ENCODE assay signal across 8 mouse cellular contexts in the genomic region with DNA sequence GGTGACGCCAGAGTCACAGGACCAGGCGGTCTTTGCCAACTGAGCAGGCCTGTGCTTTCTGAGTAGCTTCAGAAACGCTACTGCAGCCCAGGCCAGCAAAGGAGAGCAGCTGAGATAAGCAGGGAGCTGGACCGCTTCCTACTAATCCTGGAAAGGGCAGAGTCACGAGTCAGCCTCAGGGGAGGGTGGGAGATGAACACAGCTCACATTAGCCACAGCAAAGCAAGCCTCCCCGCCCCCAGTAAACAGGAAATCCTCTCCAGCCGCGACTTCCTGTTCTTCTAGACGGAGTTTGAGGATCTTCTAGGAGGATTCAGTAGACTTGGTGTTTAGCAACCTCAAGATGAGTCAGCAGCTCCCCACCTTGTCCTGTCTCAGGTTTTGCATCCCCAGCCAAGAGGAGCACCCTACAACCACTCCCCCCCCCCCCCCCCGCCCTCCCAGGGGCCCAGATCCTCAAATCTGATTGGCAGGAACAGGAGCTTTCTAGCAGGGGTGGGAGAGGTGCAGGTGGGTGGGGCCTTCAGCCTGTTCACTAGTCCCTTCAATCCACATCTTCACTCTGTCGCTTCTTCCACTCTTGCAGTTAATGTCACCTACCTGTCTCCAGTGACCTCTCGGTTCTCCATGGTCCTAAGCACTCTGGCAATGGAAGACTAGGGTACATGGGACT. TPM values are rescaled to one million over a fixed set of nuclear protein-coding genes. Genes with fewer than 3 reads are reported as not detected.
DNase-seq lines count a peak whose midpoint lies in the region; ATAC-seq lines count a peak whose summit lies in the region.

No protein-coding gene starts in this region.

- H3K4me3 ChIP-seq in hindbrain, embryonic 11.5 days (ENCODE audit: low read depth, low read length), result no peak overlapping the region
- no peak overlapping the region for H3K4me3 ChIP-seq in hindbrain, embryonic 12.5 days
- no peak overlapping the region for H3K4me3 ChIP-seq in heart, embryonic 14.5 days (ENCODE audit: control insufficient read depth in 1 of 2, insufficient read depth in 1 of 2, low read depth in 1 of 2, low read length in 2 of 2)

- DNase-seq in hindbrain, embryonic 11.5 days (ENCODE audit: low spot score), result peak; percentile 12
- DNase-seq in CD8-positive naive resting alpha-beta T cell, adult 2 months (ENCODE audit: low read depth in 2 of 2, low spot score in 2 of 2), result peak; percentile 39 to 59
- DNase-seq in brain, adult 2 months (ENCODE audit: low read depth, low spot score), result peak; percentile 80
- DNase-seq in left cerebral cortex, postnatal 14 days (ENCODE audit: low spot score in 2 of 2), result peak; percentile 50 to 61
- DNase-seq in thymus, postnatal 25 days, result peak; percentile 62

- 66% methylated on average over 11 of the region's 12 CpGs for WGBS in hindbrain, embryonic 11.5 days
- WGBS in hindbrain, embryonic 12.5 days, result 70% methylated on average over 11 of the region's 12 CpGs
- WGBS in heart, embryonic 14.5 days, result 16% methylated on average over 11 of the region's 12 CpGs

- no peak overlapping the region for H3K4me2 ChIP-seq in hindbrain, embryonic 11.5 days (replicated peaks; ENCODE audit: low read depth, low read length)
- no peak overlapping the region for H3K4me2 ChIP-seq in hindbrain, embryonic 12.5 days (replicated peaks)
- peak overlapping the region; percentile 49 for H3K4me2 ChIP-seq in heart, embryonic 14.5 days (ENCODE audit: low read length)

- ATAC-seq in hindbrain, embryonic 11.5 days (ENCODE audit: low FRiP score), result no peak
- ATAC-seq in hindbrain, embryonic 12.5 days (ENCODE audit: low FRiP score), result no peak
- ATAC-seq in heart, embryonic 14.5 days (ENCODE audit: insufficient number of reproducible peaks, insufficient read depth, low FRiP score, low read depth), result peak; percentile 85
- peak; percentile 91 for ATAC-seq in megakaryocyte progenitor cell, adult 5-6 weeks (replicated peaks; ENCODE audit: poor library complexity)

- H3K9ac ChIP-seq in hindbrain, embryonic 11.5 days (ENCODE audit: low read depth, low read length), result no peak overlapping the region
- H3K9ac ChIP-seq in hindbrain, embryonic 12.5 days, result no peak overlapping the region
- peak overlapping the region; percentile 39; the same call in 1 of the 2 replicates for H3K9ac ChIP-seq in heart, embryonic 14.5 days (ENCODE audit: low read length)

- H3K27ac ChIP-seq in hindbrain, embryonic 11.5 days (ENCODE audit: low read depth, low read length), result no peak overlapping the region
- H3K27ac ChIP-seq in hindbrain, embryonic 12.5 days, result no peak overlapping the region
- peak overlapping the region; percentile 82 to 92 for H3K27ac ChIP-seq in heart, embryonic 14.5 days (replicated peaks in 1 of 2; ENCODE audit: control insufficient read depth in 1 of 2, insufficient read depth in 1 of 2, low read depth in 2 of 2, low read length in 2 of 2)

- intact Hi-C loops in left cerebral cortex, postnatal 14 days (cut with DNase I), result no loop called here

- H3K27me3 ChIP-seq in hindbrain, embryonic 11.5 days (ENCODE audit: control insufficient read depth, insufficient read depth, low read length), result no peaks in the 10 kb centered on the region
- H3K27me3 ChIP-seq in hindbrain, embryonic 12.5 days, result no peaks in the 10 kb centered on the region
- H3K27me3 ChIP-seq in heart, embryonic 14.5 days (ENCODE audit: control insufficient read depth, insufficient read depth, low read length), result no peaks in the 10 kb centered on the region

- H3K4me1 ChIP-seq in hindbrain, embryonic 11.5 days (replicated peaks; ENCODE audit: control insufficient read depth, insufficient read depth, low read length), result no peaks in the 10 kb centered on the region
- H3K4me1 ChIP-seq in hindbrain, embryonic 12.5 days, result no peaks in the 10 kb centered on the region
- peaks cover 30 to 40% of the 10 kb centered on the region in 2 experiments for H3K4me1 ChIP-seq in heart, embryonic 14.5 days (ENCODE audit: control insufficient read depth in 2 of 2, insufficient read depth in 2 of 2, low read length in 2 of 2)

- no peaks in the 10 kb centered on the region; the same call in 1 of the 2 replicates for H3K9me3 ChIP-seq in hindbrain, embryonic 11.5 days (ENCODE audit: control insufficient read depth, low read length)
- no peaks in the 10 kb centered on the region for H3K9me3 ChIP-seq in hindbrain, embryonic 12.5 days (replicated peaks)
- H3K9me3 ChIP-seq in heart, embryonic 14.5 days (ENCODE audit: control insufficient read depth, low read length), result no peaks in the 10 kb centered on the region

- no peaks in the 10 kb centered on the region for H3K36me3 ChIP-seq in hindbrain, embryonic 11.5 days (ENCODE audit: control insufficient read depth, insufficient read depth, low read length)
- no peaks in the 10 kb centered on the region for H3K36me3 ChIP-seq in hindbrain, embryonic 12.5 days
- H3K36me3 ChIP-seq in heart, embryonic 14.5 days (ENCODE audit: control insufficient read depth, insufficient read depth, low read length), result no peaks in the 10 kb centered on the region

RNA-seq across cellular contexts. Expression of a gene that starts 21.7 kb away (rescaled TPM):
- polyA plus RNA-seq in hindbrain, embryonic 11.5 days (2014; fragmentation: Nextera tagmentation; extraction: Ambion mirVana), result 64.4 and 65.9 TPM in 2 replicates
- polyA plus RNA-seq in hindbrain, embryonic 12.5 days (2016; fragmentation: Nextera tagmentation; extraction: Ambion mirVana), result 75.4 and 78.3 TPM in 2 replicates
- polyA plus RNA-seq in heart, embryonic 14.5 days (2014; fragmentation: Nextera tagmentation; extraction: Ambion mirVana), result 50.6 and 56.1 TPM in 2 replicates
- 100 to 1,000 TPM; 287 to 352 TPM for total RNA-seq in left cerebral cortex, postnatal 14 days (2021)
- 112 and 160 TPM in 2 replicates for total RNA-seq in megakaryocyte progenitor cell, adult 5-6 weeks (2015)
- 50.4 and 64.6 TPM in 2 replicates for total RNA-seq in megakaryocyte progenitor cell, adult 5-6 weeks (2017)

Comparison
In these comparisons a context has a peak if more than half of its experiments do, and no peak if none do; other contexts are left out.
1. ATAC-seq: peak in heart, embryonic 14.5 days (single experiment) and megakaryocyte progenitor cell, adult 5-6 weeks (single experiment); none in hindbrain, embryonic 11.5 days (single experiment) and hindbrain, embryonic 12.5 days (single experiment).
2. DNase-seq: peak in every context shown above with its lines; median percentile 80 in brain, adult 2 months; 62 in thymus, postnatal 25 days; 56 in left cerebral cortex, postnatal 14 days; 49 in CD8-positive naive resting alpha-beta T cell, adult 2 months; 12 in hindbrain, embryonic 11.5 days.
3. H3K27ac ChIP-seq: peak in heart, embryonic 14.5 days (2 of 2); none in hindbrain, embryonic 11.5 days (single experiment) and hindbrain, embryonic 12.5 days (single experiment).